Mouse (Mus musculus): ENCODE measurements around the gene Btg1-ps1.

- no peak for TF ChIP-seq MAFK (IDR thresholded peaks at IDR 0.05; ENCODE audit: insufficient read depth, low read depth, low read length)
- no peak for TF ChIP-seq ZNF384 (IDR thresholded peaks at IDR 0.05; ENCODE audit: low read depth, low read length)
- TF ChIP-seq HCFC1 (IDR thresholded peaks at IDR 0.05; ENCODE audit: borderline replicate concordance, insufficient read depth, low read length): no peak
- no peak for TF ChIP-seq CHD2 (IDR thresholded peaks at IDR 0.05; ENCODE audit: low read depth, low read length)
Observed at GRCm38 (mm10) chrX:38061544-38061943, 42.9 kb upstream of the Btg1-ps1 start.

Data from ES-E14 (cell line).